Mouse (Mus musculus): ENCODE measurements around the gene Cryga. TPM values are rescaled to one million over a fixed set of nuclear protein-coding genes. Genes with fewer than 3 reads are reported as not detected.
"Not testable (repeated sequence)": the region's sequence is repeated elsewhere in the genome, so short reads cannot be mapped to it uniquely, and the experiment has no call there.

Cryga gene
- total RNA-seq, 2 experiments from 2014 or later: not detected

DNA sequence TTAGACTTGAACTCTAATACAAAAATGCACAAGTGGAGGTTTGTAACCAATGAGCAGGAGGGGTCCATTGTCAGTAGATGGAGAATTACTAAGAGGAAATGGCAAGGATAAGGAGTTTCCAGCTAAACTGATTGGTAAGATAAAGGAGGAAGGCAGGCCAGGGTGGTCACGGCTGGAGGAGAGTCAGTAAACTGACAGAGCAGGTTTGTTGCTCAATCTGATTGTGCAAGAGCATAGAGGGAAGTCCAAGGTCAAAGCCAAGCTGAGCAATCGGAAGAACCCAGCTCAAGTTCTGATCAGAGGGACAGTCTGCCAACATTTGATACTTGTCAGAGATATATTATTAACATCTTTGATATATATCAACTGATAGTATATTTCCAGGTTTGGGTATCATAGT is 12.8 kb downstream of the Cryga start:
- no peak for DNase-seq

DNA sequence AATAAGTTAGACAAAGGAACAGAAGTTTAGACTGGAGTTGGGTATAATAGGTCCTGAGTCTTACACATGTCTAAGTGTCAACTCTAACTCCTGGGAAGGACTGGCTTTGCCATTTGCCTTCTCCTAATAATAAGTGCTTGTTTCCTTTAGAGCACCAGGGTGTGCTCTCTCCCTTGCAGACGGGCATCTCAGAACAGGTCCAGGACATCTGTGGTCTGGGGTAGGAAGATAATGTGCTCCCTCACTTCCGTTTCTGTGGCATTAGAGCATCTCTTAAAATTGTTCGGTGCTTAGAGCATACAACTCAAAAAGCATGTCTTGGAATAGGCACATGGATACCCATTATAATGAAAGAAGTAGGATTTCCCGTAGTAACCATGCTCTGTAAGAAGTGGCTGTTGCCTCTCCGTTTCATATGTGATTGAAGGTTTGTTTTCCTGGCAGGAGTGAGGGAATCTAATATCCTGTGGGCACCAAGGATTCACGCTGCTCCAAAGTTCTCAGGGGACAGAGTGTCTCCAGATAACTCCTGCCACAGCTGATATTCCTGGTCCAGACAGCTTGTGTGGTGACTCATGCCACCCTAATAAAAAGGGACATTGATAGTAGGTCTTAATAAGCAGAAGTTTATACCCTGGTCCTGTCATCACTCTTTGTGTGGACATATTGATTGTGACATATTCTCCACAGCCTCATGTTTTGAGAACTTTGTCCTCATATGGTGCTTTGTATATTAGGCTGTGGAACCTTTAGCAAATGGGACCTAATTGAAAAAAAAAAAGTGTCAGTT is 14.4 kb downstream of the Cryga start:
- no peak for DNase-seq

DNA sequence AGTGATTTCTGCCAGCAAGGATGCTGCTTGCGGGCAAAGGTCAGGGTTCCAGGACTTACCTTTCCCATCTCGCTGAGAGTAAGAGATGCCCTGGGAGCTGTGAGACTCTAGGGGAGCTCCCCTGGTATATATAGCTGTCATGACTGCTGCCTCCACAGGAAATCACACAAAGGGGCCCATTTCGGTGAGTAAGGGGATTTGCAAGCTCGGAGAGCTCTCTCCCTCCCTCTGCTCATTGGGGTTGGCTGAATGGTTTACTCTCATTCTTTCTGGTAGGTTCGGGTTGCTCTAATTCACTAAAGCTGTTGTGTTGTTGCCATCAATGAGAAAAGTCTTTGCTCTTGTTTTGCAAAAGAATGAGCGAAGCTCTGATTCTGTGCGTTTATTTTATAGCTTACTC is 21.0 kb downstream of the Cryga start, which contains the start of gene Crygb:
Gene Crygb, minus strand, starts transcription at position 101 of the 400 bp plus-strand sequence.
- DNase-seq: no peak

DNA sequence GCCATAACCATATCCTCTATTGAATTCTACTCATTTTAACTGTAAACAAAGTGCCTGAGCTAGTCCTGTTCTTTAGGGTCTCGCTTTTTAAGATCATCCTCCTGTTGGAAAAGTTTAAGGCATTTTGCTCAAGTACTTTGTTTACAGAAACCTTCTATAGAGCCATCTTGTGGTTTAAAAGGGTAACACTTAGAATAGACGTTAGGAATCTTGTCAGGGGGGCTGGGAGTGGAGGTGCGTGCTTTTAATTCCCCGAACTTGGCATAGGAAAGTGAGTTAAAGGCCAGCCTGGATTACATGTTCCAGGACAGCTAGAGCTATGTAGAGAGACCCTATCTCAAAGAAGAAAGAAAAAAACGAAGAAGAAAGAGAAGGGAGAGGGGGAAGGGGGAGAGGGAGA is 27.6 kb downstream of the Cryga start:
- no peak for DNase-seq

DNA sequence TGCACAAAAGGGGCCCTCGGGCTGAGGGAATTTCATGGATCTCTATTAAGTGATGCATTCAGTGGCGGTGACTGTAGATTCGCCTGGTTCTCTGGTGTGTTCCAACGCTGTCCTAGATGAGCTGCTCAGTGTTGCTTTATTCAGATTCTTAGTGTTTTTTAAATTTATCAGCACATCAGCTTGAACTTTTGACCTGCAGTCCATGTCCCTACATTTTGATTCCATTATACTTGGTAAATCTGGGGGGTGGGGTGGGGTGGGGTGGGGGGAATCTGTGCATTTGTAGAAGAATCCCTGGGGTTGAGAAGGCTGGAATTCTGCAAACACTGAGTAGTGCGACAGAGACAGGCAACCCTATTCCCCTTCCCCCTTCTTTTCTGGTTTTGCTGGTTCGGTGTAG is 29.6 kb downstream of the Cryga start, which contains the start of gene Crygc:
Gene Crygc, minus strand, starts transcription at position 101 of the 400 bp plus-strand sequence.
- DNase-seq: no peak

DNA sequence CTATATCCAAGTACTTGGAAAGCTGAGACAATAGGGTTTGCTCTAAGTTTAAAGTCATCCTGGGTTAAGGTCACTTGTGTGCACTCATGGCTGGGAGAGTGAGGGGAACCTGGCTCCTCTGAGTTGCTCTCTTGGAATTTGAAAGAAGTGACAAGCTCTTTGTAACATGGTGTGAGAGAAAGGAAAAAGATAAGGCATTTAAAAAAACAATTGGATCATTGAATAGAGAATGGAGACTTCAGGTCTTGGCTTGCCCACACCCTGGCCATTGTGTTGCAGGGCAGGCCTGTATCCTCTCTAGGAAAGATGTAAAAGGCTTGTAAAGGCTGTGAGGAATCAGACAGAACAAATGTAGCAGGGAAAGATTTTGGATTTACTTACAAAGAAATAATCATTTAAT is 35.3 kb downstream of the Cryga start:
- no peak for DNase-seq

DNA sequence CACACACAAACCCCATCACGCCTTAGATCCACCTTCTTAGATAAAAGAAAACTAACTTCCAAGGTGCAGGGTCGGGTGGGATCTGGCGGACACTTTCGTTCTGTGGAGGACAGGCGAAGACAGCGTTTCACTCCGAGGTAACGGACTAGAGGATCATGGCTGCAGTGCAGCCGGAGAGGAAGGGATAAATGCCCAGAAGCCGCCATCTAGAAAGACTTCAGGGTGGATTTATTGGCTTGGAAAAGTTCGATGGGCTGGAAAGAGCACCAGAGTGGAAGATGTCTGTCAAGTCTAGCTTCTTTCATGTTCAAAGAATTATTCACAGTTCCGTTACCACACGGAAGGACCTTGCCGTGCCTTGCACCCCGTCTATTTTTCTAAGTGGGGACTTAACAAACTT is 39.0 kb downstream of the Cryga start:
- DNase-seq: no peak

DNA sequence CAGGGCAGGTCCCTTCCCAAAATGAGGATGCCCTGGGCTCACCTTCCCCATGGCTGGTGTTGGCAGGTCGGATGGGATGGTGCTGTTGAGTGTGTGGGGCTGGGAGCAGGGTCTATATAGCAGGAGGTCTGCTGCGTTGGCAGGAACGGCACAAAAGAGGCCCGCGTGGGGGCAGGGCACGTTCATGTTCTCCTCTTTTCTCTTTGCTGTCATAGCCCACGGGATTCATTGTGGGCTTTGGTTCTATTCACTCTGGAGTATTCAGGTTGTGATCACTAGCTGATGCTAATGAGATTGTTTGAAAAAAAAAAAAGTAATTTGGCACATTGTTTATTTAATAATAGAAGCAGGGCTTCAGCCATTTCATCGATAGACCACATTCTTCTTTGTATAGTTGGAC is 39.8 kb downstream of the Cryga start, which contains the start of gene Crygd:
Gene Crygd, minus strand, starts transcription at position 101 of the 400 bp plus-strand sequence.
- no peak for DNase-seq

DNA sequence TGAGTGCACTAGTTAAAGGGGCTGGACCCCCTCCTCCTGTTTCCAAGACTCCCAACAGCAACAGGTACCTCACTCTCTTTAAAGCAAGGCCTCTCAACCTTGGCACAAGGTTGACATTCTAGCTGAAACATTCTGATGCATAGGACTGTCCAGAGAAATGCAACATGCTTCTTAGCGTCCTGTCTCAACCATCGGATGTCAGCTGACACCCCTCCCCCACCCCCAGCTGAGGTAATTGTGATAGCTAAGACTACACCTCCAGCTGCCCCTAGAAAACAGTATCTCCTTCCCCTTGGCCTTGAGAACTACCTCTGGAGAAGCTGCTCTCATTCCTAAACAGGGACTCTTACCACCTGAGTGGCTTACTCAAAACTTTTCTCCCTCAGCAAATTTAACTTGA is 51.0 kb downstream of the Cryga start:
- no peak for DNase-seq

DNA sequence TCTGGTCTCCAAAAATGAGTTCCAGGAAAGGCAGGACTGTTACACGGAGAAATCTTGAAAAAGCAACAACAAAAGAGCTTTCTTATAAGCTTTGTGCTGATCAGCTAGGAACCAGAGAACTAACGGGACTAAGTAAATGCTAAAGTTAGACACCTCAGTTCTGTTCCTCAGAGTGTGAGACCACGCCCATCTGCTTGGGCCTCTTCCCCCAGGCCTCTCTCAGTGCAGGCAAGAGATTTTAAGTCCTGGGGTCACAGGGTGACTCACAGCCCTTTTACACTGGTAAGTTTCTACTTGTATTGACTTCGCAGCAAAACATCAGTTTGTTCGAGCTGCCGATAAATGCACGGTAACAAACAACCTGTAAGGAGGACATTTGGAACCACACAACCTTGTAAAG is 51.5 kb downstream of the Cryga start:
- no peak for DNase-seq

DNA sequence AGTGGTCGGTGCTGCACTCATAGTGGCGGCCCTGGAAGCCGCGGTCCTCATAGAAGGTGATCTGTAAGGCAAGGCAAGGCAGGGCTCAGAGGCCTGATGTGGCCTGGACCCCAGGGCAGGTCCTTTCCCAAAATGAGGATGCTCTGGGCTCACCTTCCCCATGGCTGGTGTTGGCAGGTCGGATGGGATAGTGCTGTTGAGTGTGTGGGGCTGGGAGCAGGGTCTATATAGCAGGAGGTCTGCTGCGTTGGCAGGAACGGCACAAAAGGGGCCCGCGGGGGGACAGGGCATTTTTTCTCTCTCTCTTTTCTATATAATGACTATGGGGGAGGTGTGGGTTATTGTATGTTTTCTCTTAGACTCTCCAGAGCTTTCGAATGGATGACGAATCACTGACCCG is 52.2 kb downstream of the Cryga start, which contains the start of gene Cryge:
Gene Cryge, minus strand, starts transcription at position 198 of the 400 bp plus-strand sequence.
- DNase-seq: not testable (repeated sequence)

Other genes with a start within 250 kb of the Cryga start
- 10 to 100 TPM in 1 of 2 experiments, 1 to 10 TPM in 1; 8.3 to 10.2 TPM for gene Plekhm3, start 146.5 kb downstream of the Cryga start, total RNA-seq (2021)
- gene Akr1cl, start 70.6 kb downstream of the Cryga start, total RNA-seq (2021): under 1 TPM; 0.52 to 0.55 TPM
- not detected for gene Cryge, start 52.2 kb downstream of the Cryga start, total RNA-seq (2021)
- gene Crygd, start 39.9 kb downstream of the Cryga start, total RNA-seq (2021): not detected
- not detected for gene Crygc, start 29.7 kb downstream of the Cryga start, total RNA-seq (2021)
- gene Crygb, start 21.1 kb downstream of the Cryga start, total RNA-seq (2021): not detected
- gene Gm28845, start 16.2 kb upstream of the Cryga start, total RNA-seq (2021): not detected
- gene D630023F18Rik, start 19.8 kb upstream of the Cryga start, total RNA-seq (2021): not detected
- gene Idh1, start 83.1 kb upstream of the Cryga start, total RNA-seq (2021): 10 to 100 TPM; 41.2 to 43.5 TPM
- gene Pikfyve, start 83.3 kb upstream of the Cryga start, total RNA-seq (2021): 10 to 100 TPM; 17.2 to 18.1 TPM
- gene Pth2r, start 178.7 kb upstream of the Cryga start, total RNA-seq (2021): not detected

Measured in heart, postnatal 4 days (tissue).